Mouse (Mus musculus): ENCODE measurements around the gene Urad.

The Urad gene

GRCm38 (mm10) chr5:147300917-147301780 is 21.1 kb downstream of the Urad start:
- no peak for DNase-seq (ENCODE audit: low read depth, low spot score)

- DNase-seq (ENCODE audit: low read depth, low spot score): no peak
These were observed 22.3 kb downstream of the Urad start for GRCm38 (mm10) chr5:147300001-147300363.

- no peak for DNase-seq (ENCODE audit: low read depth, low spot score)
These were observed 22.8 kb downstream of the Urad start for GRCm38 (mm10) chr5:147299255-147300000.

- DNase-seq (ENCODE audit: low read depth, low spot score): no peak
These were observed 25.0 kb downstream of the Urad start for GRCm38 (mm10) chr5:147297249-147297648.

GRCm38 (mm10) chr5:147294121-147294520 is 28.1 kb downstream of the Urad start:
- DNase-seq (ENCODE audit: low read depth, low spot score): no peak

GRCm38 (mm10) chr5:147293127-147293910 is 28.9 kb downstream of the Urad start:
- DNase-seq (ENCODE audit: low read depth, low spot score): peak; percentile 87

- DNase-seq (ENCODE audit: low read depth, low spot score): no peak
These were observed 29.6 kb downstream of the Urad start for GRCm38 (mm10) chr5:147292506-147293120.

- DNase-seq (ENCODE audit: low read depth, low spot score): no peak
These were observed 30.3 kb downstream of the Urad start for GRCm38 (mm10) chr5:147291764-147292505.

GRCm38 (mm10) chr5:147284365-147284764 is 37.9 kb downstream of the Urad start:
- no peak for DNase-seq (ENCODE audit: low read depth, low spot score)

- DNase-seq (ENCODE audit: low read depth, low spot score): no peak
These were observed 44.7 kb downstream of the Urad start for GRCm38 (mm10) chr5:147277547-147277925.

GRCm38 (mm10) chr5:147276701-147277546 is 45.3 kb downstream of the Urad start:
- DNase-seq (ENCODE audit: low read depth, low spot score): no peak

- no peak for DNase-seq (ENCODE audit: low read depth, low spot score)
These were observed 46.5 kb downstream of the Urad start for GRCm38 (mm10) chr5:147275761-147276160.

- DNase-seq (ENCODE audit: low read depth, low spot score): no peak
These were observed 47.8 kb downstream of the Urad start for GRCm38 (mm10) chr5:147274174-147275141.

- no peak for DNase-seq (ENCODE audit: low read depth, low spot score)
These were observed 49.4 kb downstream of the Urad start for GRCm38 (mm10) chr5:147272808-147273345.

- DNase-seq (ENCODE audit: low read depth, low spot score): no peak
These were observed 50.0 kb downstream of the Urad start for GRCm38 (mm10) chr5:147272046-147272807.

- no peak for DNase-seq (ENCODE audit: low read depth, low spot score)
These were observed 51.3 kb downstream of the Urad start for GRCm38 (mm10) chr5:147270673-147271655.

Measured in forelimb bud, embryonic 11.5 days (tissue).